Mouse (Mus musculus) MEL (cell line): ENCODE data around the gene Cacng1.

Experiments
- CTCF ChIP-seq, 3 experiments: IDR thresholded peaks in 2 of 3; conservative IDR thresholded peaks in 1 of 3; 2 replicates each; pipeline ENCODE4 v1.5.1; 2011 to 2012; ENCODE audit warnings: low read length in 3 of 3, low read depth in 2 of 3, mild to moderate bottlenecking in 2 of 3, improper control_type of control experiment in 1 of 3, inconsistent platforms in 1 of 3, mixed read lengths in 1 of 3, moderate library complexity in 1 of 3; ENCODE audit not compliant: control insufficient read depth in 1 of 3, insufficient read depth in 1 of 3, poor library complexity in 1 of 3, severe bottlenecking in 1 of 3
- MYC ChIP-seq: IDR thresholded peaks from 2 replicates; pipeline ENCODE4 v1.6.1; 2011; ENCODE audit warnings: low read depth, mild to moderate bottlenecking, low read length, improper control_type of control experiment, moderate library complexity
- POLR2A ChIP-seq, 2 experiments: IDR thresholded peaks; 2 replicates each; pipeline ENCODE4 v1.6.1; 2011 to 2012; ENCODE audit warnings: low read length in 2 of 2, mild to moderate bottlenecking in 2 of 2, control low read depth in 1 of 2, improper control_type of control experiment in 1 of 2, low read depth in 1 of 2, moderate library complexity in 1 of 2; ENCODE audit not compliant: control insufficient read depth in 1 of 2, insufficient read depth in 1 of 2, poor library complexity in 1 of 2
- RAD21 ChIP-seq: IDR thresholded peaks from 2 replicates; pipeline ENCODE4 v1.6.1; 2011; ENCODE audit warnings: mild to moderate bottlenecking, low read depth, low read length, improper control_type of control experiment
- TAL1 ChIP-seq: IDR thresholded peaks from 2 replicates; pipeline ENCODE4 v1.6.1; 2012; ENCODE audit warnings: mild to moderate bottlenecking, inconsistent platforms, low read length, moderate library complexity, mixed read lengths
- TCF12 ChIP-seq: IDR thresholded peaks from 2 replicates; pipeline ENCODE4 v1.6.1; 2014; ENCODE audit warnings: low read depth, mild to moderate bottlenecking, inconsistent platforms, low read length, improper control_type of control experiment, moderate library complexity
- UBTF ChIP-seq: IDR thresholded peaks from 2 replicates; pipeline ENCODE4 v1.6.1; 2012; ENCODE audit warnings: low read depth, mild to moderate bottlenecking, inconsistent platforms, low read length, improper control_type of control experiment, moderate library complexity, borderline replicate concordance; ENCODE audit not compliant: insufficient read depth
- USF1 ChIP-seq: IDR thresholded peaks from 2 replicates; pipeline ENCODE4 v1.6.1; 2014; ENCODE audit warnings: low read depth, mild to moderate bottlenecking, inconsistent platforms, low read length, improper control_type of control experiment, moderate library complexity

- TF ChIP-seq UBTF (no peak), POLR2A (IDR thresholded peaks at IDR 0.05; ENCODE audit: control insufficient read depth in 1 of 2, insufficient read depth in 1 of 2, low read depth in 1 of 2, low read length in 2 of 2, poor library complexity in 1 of 2) (no peak), TCF12 (no peak), CTCF (IDR thresholded peaks at IDR 0.05 in 2 of 3, conservative IDR thresholded peaks at IDR 0.05 in 1 of 3; ENCODE audit: control insufficient read depth in 1 of 3, insufficient read depth in 1 of 3, low read depth in 2 of 3, low read length in 3 of 3, poor library complexity in 1 of 3, severe bottlenecking in 1 of 3) (no peak), RAD21 (no peak), TAL1 (no peak), USF1 (no peak), MYC (no peak)
Observed at GRCm38 (mm10) chr11:107761790-107762500, 45.6 kb upstream of the Cacng1 start.
